23 mouse cellular contexts compared by ENCODE assay signal in genomic region chr1:91186677-91187076, GRCm38 (mm10). TPM values are rescaled to one million over a fixed set of nuclear protein-coding genes. Genes with fewer than 3 reads are reported as not detected.
DNase-seq lines count a peak whose midpoint lies in the region; ATAC-seq lines count a peak whose summit lies in the region.
"Had no signal": no experiment of that assay in that cellular context is flagged by ENCODE, and none has a peak within 500 bp of the region (broad histone marks: within the 10 kb centered on the region; RNA-seq: fewer than 3 reads in every experiment).

No protein-coding gene starts in this region.

- peak overlapping the region; percentile 64; the same call in 1 of the 2 replicates for H3K27ac ChIP-seq in heart, embryonic 16.5 days (ENCODE audit: low read length)
- H3K27ac ChIP-seq in liver, embryonic 15.5 days (replicated peaks), result peak overlapping the region; percentile 68; the same call in 1 of the 2 replicates
- H3K27ac ChIP-seq in kidney, embryonic 14.5 days (ENCODE audit: low read depth, low read length), result no peak overlapping the region
- H3K27ac ChIP-seq: embryonic facial prominence, embryonic 12.5 days; forebrain, embryonic 15.5 days; heart, embryonic 13.5 days; hindbrain, embryonic 10.5 days; midbrain, embryonic 10.5 days had no signal

- WGBS in heart, embryonic 16.5 days, result 84% methylated on average over 6 of the region's 6 CpGs
- 43% methylated on average over 6 of the region's 6 CpGs for WGBS in liver, embryonic 15.5 days (ENCODE audit: insufficient replicate concordance)
- WGBS in kidney, embryonic 14.5 days, result 85% methylated on average over 6 of the region's 6 CpGs

- no peak overlapping the region for H3K4me2 ChIP-seq in heart, embryonic 16.5 days (ENCODE audit: low read depth, low read length)
- no peak overlapping the region for H3K4me2 ChIP-seq in liver, embryonic 15.5 days
- no peak overlapping the region for H3K4me2 ChIP-seq in kidney, embryonic 14.5 days (replicated peaks; ENCODE audit: low read depth, low read length)
- H3K4me2 ChIP-seq: embryonic facial prominence, embryonic 12.5 days; forebrain, embryonic 15.5 days; heart, embryonic 13.5 days had no signal

- intact Hi-C loops in heart, postnatal 14 days (cut with DNase I), result no loop called here

- no peak overlapping the region for H3K9ac ChIP-seq in heart, embryonic 16.5 days (ENCODE audit: low read length)
- H3K9ac ChIP-seq in liver, embryonic 15.5 days, result no peak overlapping the region
- no peak overlapping the region for H3K9ac ChIP-seq in kidney, embryonic 14.5 days (ENCODE audit: low read depth, low read length)
- H3K9ac ChIP-seq: embryonic facial prominence, embryonic 12.5 days; forebrain, embryonic 15.5 days; heart, embryonic 13.5 days had no signal

- no peak for DNase-seq in heart, postnatal 14 days
- DNase-seq in thymus, postnatal 4 days, result peak; percentile 16
- no peak for DNase-seq in thymus, postnatal 25 days
- DNase-seq in right cerebral cortex, adult 18-20 months, result no peak
- DNase-seq: cerebellum, adult 8-10 months; kidney, adult 11 months; kidney, postnatal 10 days; layer of hippocampus, adult 9-11 months; lung, adult 18-20 months; lung, postnatal 14 days; retina, postnatal 1 day had no signal

- H3K9me3 ChIP-seq in heart, embryonic 16.5 days (replicated peaks; ENCODE audit: control insufficient read depth, low read length), result peaks cover 8% of the 10 kb centered on the region
- no peaks in the 10 kb centered on the region for H3K9me3 ChIP-seq in liver, embryonic 15.5 days (replicated peaks)
- no peaks in the 10 kb centered on the region for H3K9me3 ChIP-seq in kidney, embryonic 14.5 days (ENCODE audit: control insufficient read depth, low read length)
- H3K9me3 ChIP-seq: embryonic facial prominence, embryonic 12.5 days; forebrain, embryonic 15.5 days; hindbrain, embryonic 10.5 days; midbrain, embryonic 10.5 days had no signal

- ATAC-seq in heart, embryonic 16.5 days (replicated peaks; ENCODE audit: extremely low read depth, insufficient read depth, low FRiP score), result no peak
- ATAC-seq in liver, embryonic 15.5 days (ENCODE audit: insufficient read depth), result no peak
- no peak for ATAC-seq in kidney, embryonic 14.5 days (ENCODE audit: low FRiP score, low TSS enrichment)
- ATAC-seq in frontal cortex, adult (ENCODE audit: low TSS enrichment), result no peak
- ATAC-seq: forebrain, embryonic 15.5 days had no signal

- H3K27me3 ChIP-seq in heart, embryonic 16.5 days (ENCODE audit: control insufficient read depth, insufficient read depth, low read length), result no peaks in the 10 kb centered on the region
- no peaks in the 10 kb centered on the region; the same call in 1 of the 2 replicates for H3K27me3 ChIP-seq in liver, embryonic 15.5 days
- peaks cover 2% of the 10 kb centered on the region; the same call in 1 of the 2 replicates for H3K27me3 ChIP-seq in kidney, embryonic 14.5 days (ENCODE audit: control insufficient read depth, insufficient read depth, low read length)
- H3K27me3 ChIP-seq: forebrain, embryonic 15.5 days; heart, embryonic 13.5 days had no signal

- H3K36me3 ChIP-seq in heart, embryonic 16.5 days (ENCODE audit: control insufficient read depth, insufficient read depth), result peaks cover 7% of the 10 kb centered on the region
- no peaks in the 10 kb centered on the region for H3K36me3 ChIP-seq in liver, embryonic 15.5 days (replicated peaks)
- no peaks in the 10 kb centered on the region for H3K36me3 ChIP-seq in kidney, embryonic 14.5 days (ENCODE audit: control insufficient read depth, insufficient read depth, low read length)
- H3K36me3 ChIP-seq: embryonic facial prominence, embryonic 12.5 days; forebrain, embryonic 15.5 days; heart, embryonic 13.5 days; hindbrain, embryonic 10.5 days; midbrain, embryonic 10.5 days had no signal

- no peak overlapping the region for H3K4me3 ChIP-seq in heart, embryonic 16.5 days (ENCODE audit: low read length)
- H3K4me3 ChIP-seq in liver, embryonic 15.5 days (replicated peaks), result no peak overlapping the region
- no peak overlapping the region for H3K4me3 ChIP-seq in kidney, embryonic 14.5 days (ENCODE audit: low read length)
- H3K4me3 ChIP-seq: embryonic facial prominence, embryonic 12.5 days; erythroblast, embryonic 14.5 days; forebrain, embryonic 15.5 days; heart, embryonic 13.5 days; hindbrain, embryonic 10.5 days; midbrain, embryonic 10.5 days had no signal

- H3K4me1 ChIP-seq in heart, embryonic 16.5 days (ENCODE audit: control insufficient read depth, insufficient read depth, low read length), result peaks cover 17% of the 10 kb centered on the region
- peaks cover 21% of the 10 kb centered on the region for H3K4me1 ChIP-seq in liver, embryonic 15.5 days (replicated peaks)
- H3K4me1 ChIP-seq in kidney, embryonic 14.5 days (ENCODE audit: control insufficient read depth, insufficient read depth, low read length), result peaks cover 2% of the 10 kb centered on the region; the same call in 1 of the 2 replicates
- H3K4me1 ChIP-seq: embryonic facial prominence, embryonic 12.5 days; forebrain, embryonic 15.5 days had no signal

RNA-seq across cellular contexts. Expression of gene Ramp1, which starts 7.1 kb away (rescaled TPM):
- polyA plus RNA-seq in heart, embryonic 16.5 days (2015; fragmentation: Nextera tagmentation; extraction: Ambion mirVana), result 59.3 and 61.0 TPM in 2 replicates
- total RNA-seq in heart, postnatal 14 days (2021), result 10 to 100 TPM; 10.5 to 13.6 TPM
- polyA plus RNA-seq in liver, embryonic 15.5 days (2015; fragmentation: Nextera tagmentation; extraction: Ambion mirVana), result 5.6 and 6.0 TPM in 2 replicates
- polyA plus RNA-seq in kidney, embryonic 14.5 days (2014; fragmentation: Nextera tagmentation; extraction: Ambion mirVana), result 1.1 and 1.2 TPM in 2 replicates

RNA-seq across cellular contexts. Expression of gene Rbm44, which starts 41.8 kb away (rescaled TPM):
- 3.2 TPM in 2 replicates for polyA plus RNA-seq in heart, embryonic 16.5 days (2015; fragmentation: Nextera tagmentation; extraction: Ambion mirVana)
- under 1 TPM; 0.10 to 0.12 TPM for total RNA-seq in heart, postnatal 14 days (2021)
- 0.90 and 1.4 TPM in 2 replicates for polyA plus RNA-seq in liver, embryonic 15.5 days (2015; fragmentation: Nextera tagmentation; extraction: Ambion mirVana)
- polyA plus RNA-seq in kidney, embryonic 14.5 days (2014; fragmentation: Nextera tagmentation; extraction: Ambion mirVana), result 0.97 and 1.0 TPM in 2 replicates
- total RNA-seq: adrenal gland, adult 18-20 months; midbrain, postnatal 0 days had no signal
- polyA plus RNA-seq: erythroblast, embryonic 14.5 days had no signal
